Mouse (Mus musculus): Measurements from ENCODE around the gene Gm21970.

DNA sequence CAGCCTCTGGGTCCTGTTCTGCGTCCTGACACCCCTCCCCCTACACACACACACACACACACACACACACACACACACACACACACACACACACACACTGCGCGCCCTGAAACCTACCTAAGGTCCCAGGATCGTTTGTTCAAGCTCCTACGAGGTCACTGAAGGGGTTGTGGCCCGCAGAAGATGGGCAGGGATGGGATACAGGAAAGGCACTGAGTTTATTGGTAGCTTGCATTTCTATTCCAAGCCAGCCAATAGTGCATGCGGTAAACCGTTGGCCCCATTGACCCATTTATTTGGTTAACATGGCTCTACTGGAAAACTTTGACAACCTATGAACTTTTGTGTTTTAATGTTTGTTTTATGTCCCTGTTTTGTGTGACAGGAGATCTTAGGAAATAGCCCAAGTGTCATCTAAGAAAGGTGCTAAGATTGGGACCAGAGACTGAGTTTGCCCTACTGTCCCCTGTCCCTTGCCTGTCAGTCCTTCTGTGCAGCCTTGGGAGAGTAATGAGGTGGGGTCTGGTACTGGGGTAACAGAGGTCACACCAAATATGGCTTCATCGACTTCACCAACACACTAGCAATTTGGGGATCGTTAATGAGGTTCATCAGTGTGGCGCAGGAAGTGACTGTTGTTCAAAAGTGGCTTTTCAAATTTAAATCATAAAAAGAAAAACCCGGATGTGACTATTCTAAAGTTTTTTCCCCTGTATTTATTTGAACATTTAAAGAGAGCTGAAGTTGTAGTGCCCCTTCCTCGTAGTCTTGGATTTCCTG is 17.9 kb upstream of the Gm21970 start:
- TF ChIP-seq CTCF (IDR thresholded peaks at IDR 0.05; ENCODE audit: borderline replicate concordance, insufficient read depth, low read length) (no peak), POLR2A (IDR thresholded peaks at IDR 0.05; ENCODE audit: low read depth, low read length) (no peak)
